Mouse (Mus musculus) right cerebral cortex, postnatal 10 days (tissue): ENCODE results near the gene Trir.

ENCODE experiments used
- DNase-seq, 2 experiments: peaks; one replicate each; pipeline ENCODE4 v3.0.0; 2021; ENCODE audit warnings: low spot score in 2 of 2

The Trir gene

GRCm38 (mm10) chr8:85036381-85036717 lies 9.7 kb downstream of the Trir start:
- DNase-seq, result no peak

DNA sequence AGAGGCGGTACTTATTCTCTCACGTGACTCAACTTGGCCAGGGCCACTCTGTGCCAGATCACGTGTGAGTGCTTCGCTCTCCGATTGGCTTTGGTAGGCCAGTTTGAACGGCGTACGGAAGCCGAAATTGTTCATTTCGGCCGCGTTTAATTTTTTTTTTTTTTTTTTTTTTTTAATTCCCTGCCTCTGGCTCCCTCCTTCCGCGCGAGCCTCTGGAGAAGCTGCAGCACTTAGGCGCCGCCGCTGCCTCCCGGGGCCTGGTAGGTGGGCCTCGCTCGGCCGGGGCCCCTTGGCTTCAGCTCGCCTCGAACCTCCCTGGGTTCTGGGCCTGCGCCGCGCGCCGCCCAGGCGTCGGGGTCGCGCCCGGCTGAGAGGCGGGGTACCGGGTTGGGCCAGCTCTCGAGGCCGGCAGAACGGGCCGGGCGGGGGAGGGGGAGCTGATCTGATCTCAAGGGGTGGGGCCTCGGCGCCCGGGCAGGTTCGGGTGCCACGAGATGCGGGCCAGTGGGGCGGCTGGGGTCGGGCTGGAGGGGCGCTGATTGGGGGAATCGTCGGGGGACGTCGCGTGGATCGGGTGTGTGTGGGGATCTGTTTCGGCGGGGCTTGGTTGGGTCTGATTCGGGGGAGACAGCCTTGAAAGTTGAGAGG lies 10.2 kb downstream of the Trir start, which contains the start of gene Tnpo2:
Gene Tnpo2 (plus strand): TSS at position 198 of the 648 bp plus-strand sequence.
- DNase-seq, result peak; percentile 96 to 98

DNA sequence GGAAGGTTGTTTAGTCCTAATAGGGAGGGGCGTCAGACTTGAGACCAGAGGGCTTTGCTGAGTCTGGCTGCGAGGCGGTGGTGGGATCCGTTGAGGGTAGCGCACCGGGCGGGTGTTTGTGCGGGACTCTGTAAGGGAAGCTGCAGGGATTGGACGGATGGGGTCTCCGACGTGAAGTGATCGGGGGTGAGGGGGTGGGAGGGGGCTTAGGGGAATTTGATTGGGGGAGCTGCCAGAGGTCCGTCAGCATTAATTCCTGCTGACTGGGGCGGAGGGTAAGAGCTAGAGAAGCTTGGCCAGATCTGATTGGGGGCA lies 10.7 kb downstream of the Trir start:
- no peak for DNase-seq

- DNase-seq, result peak; percentile 61 to 67
Measured at GRCm38 (mm10) chr8:85037681-85038531, 11.3 kb downstream of the Trir start.

GRCm38 (mm10) chr8:85043619-85044018 lies 17.0 kb downstream of the Trir start:
- no peak for DNase-seq

DNA sequence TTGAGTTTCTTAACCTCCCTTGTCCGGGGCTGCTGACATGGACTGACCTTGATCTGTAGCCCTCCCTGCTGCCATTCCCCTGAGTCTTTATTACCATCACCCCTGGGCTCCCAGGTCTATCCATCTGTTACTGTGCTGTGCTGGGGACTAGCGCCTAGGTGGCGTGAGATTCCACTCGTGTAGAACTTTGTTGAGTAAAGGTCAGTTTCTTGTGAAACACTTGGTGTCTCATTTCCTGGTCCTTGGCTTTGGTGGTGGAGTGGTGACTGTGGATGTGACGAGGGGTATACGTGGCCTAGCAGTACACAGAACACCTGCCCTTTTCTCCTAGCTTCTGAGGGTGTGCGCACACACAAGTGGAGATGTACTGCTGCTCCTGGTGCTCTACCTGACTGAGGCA lies 30.7 kb downstream of the Trir start:
- no peak for DNase-seq

DNA sequence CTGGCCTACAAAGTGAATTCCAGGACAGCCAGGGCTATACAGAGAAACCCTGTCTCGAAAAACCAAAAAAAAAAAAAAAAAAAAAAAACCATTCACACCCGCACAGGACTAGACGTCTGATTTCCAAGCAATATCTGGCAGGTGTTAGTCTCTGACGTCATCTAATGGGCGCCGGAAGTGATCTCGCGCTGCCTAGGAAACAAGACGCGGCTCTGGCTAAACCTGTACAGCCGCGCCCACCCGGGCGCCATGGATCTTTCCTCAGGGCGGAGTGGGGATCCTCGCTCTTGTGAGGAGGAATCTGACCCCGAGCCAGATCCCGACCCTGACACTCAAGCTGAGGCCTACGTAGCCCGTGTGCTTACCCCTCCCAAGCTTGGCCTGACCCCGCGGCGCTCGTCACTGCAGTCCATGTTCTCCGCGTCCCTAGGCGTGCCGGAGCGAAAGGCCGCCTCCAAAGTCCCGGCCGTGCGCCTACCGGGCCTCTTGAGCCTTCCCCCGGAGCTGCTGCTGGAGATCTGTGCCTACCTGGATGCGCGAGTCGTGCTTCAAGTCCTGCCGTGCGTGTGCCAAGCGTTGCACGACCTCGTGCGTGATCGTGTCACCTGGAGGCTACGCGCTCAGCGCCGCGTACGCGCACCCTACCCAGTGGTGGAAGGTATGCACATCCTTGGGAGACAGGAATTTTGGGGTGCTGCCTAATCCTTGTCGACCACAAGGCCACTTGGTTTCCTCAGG lies 33.4 kb downstream of the Trir start, which contains the start of gene Fbxw9:
Gene Fbxw9 (plus strand): TSS at position 177 of the 738 bp plus-strand sequence.
- DNase-seq, result peak; percentile 94 to 97

DNA sequence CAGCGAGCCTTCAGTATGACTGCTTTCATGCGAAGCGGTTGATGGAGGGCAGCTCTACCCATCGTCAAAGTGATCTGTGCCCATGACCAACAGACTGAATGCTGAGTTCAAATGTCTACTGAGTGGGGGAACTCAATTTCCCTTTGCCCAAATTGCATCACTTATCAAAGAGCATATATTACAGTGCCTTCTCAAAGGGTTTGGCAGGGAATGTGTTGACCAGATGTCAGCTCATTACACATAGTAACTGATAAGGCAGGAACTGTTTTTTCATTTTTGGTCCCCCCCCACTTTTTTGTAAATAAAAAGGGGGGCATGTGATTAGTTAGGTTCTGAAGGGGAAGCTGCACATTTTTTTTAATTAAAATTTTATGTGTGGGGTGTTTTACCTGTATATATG lies 36.0 kb downstream of the Trir start:
- DNase-seq, result no peak

DNA sequence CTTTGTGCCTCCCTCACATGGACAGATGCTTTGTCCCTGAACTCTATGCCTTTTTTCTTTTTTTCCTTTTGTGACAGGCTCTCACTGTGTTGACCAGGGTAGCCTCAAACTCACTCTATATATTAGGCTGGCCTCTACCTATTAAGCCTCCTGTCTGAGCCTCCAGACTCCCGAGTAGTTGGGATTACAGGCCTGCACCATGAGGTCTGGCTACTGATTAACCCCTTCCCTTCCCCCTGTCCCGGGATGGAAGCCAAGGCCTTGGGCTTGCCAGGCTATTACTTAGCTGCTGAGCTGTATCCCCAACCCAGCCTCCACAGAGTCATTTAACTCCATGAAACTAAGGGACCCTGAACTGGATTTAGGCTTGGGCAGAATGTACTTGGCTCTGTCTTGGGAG lies 38.6 kb downstream of the Trir start:
- DNase-seq, result no peak

DNA sequence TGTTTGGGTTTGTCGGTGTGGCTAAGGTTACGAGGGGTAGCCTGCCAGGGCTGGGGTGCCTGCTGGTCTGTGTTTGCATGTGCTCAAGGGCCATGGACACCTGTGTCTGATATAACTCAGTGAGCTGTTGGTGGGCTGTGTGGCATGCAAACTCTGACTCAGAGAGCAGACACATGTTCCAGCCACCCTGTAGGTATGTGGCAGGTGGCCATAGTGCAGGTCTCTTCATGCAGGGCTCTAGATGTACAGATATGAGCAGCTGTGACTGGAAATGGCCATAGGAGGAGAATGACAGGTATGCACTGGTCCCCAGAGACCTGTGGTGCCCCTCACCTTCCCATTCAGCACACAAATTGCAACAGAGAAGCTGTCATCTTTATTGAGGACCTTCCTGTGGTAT lies 40.5 kb downstream of the Trir start:
- DNase-seq, result no peak

- DNase-seq, result no peak
Measured at GRCm38 (mm10) chr8:85067982-85068381, 41.4 kb downstream of the Trir start, which contains the start of gene Gm5741. Gene Gm5741 (minus strand): TSS chr8:85067982.

DNA sequence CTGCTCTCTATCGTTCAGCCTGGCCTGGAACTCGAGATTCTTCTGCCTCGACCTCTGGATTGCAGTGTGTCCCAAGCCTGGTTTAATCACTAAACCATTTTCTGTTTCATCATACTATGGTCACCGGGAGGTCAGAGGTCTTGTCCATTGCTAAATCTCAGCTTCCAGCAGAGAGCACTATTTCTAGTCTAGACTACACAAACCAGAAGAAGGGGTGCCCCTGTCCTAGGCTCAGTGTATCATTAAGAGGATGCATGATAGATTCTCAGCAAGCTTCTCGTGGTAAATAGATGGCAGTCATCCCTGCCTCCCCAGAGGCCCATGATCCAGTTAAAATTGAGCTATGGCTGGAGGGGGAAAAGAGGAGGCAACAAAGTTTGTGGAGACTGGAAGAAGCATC lies 44.4 kb downstream of the Trir start:
- DNase-seq, result no peak

- peak; percentile 96 for DNase-seq
Measured at GRCm38 (mm10) chr8:85071514-85072281, 45.1 kb downstream of the Trir start, which contains the start of gene Dhps. Gene Dhps (plus strand): TSS chr8:85071757.

- DNase-seq, result peak in 1 of 2 experiments; percentile 60
Measured at GRCm38 (mm10) chr8:85072364-85072929, 45.8 kb downstream of the Trir start.

- DNase-seq, result peak in 1 of 2 experiments; percentile 38
Measured at GRCm38 (mm10) chr8:85073041-85073612, 46.5 kb downstream of the Trir start.

GRCm38 (mm10) chr8:85074167-85074566 lies 47.5 kb downstream of the Trir start:
- peak in 1 of 2 experiments; percentile 39 for DNase-seq

- no peak for DNase-seq
Measured at GRCm38 (mm10) chr8:85074617-85075016, 48.0 kb downstream of the Trir start.

GRCm38 (mm10) chr8:85076001-85076400 lies 49.4 kb downstream of the Trir start:
- peak; percentile 50 to 60 for DNase-seq

- peak; percentile 90 to 91 for DNase-seq
Measured at GRCm38 (mm10) chr8:85076993-85077392, 50.4 kb downstream of the Trir start.
